In the genomic region with DNA sequence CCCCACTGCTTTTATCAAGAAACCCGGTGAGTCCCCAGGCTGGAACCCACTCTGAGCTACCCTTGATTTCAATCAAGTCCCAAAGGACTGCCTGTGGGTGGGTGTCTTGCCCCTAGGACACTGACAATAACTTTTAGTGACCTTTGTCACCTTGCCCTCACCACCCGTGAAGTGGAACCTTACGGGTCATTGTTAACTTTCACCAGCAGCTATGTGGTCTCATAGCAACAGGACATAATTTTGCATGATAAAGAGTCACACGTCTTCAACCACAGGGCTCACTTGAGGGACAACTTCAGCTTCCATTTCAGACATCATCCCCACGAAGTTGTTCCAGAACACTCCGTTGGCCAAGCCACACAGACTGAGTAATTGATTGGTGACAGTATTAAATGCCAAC, we compare ENCODE assay signal across 30 mouse cellular contexts. TPM values are rescaled to one million over a fixed set of nuclear protein-coding genes. Genes with fewer than 3 reads are reported as not detected.
"Had no signal": no experiment of that assay in that cellular context is flagged by ENCODE, and none has a peak within 500 bp of the region (broad histone marks: within the 10 kb centered on the region; RNA-seq: fewer than 3 reads in every experiment).

No protein-coding gene starts in this region.

- H3K36me3 ChIP-seq: heart, embryonic 13.5 days; heart, embryonic 15.5 days; hindbrain, embryonic 12.5 days; kidney, embryonic 15.5 days; limb, embryonic 10.5 days; limb, embryonic 12.5 days; liver, embryonic 13.5 days; liver, embryonic 15.5 days had no signal

- H3K4me1 ChIP-seq: liver, embryonic 13.5 days; liver, embryonic 15.5 days had no signal

- H3K4me2 ChIP-seq: heart, embryonic 11.5 days; heart, embryonic 13.5 days; heart, embryonic 15.5 days; hindbrain, embryonic 12.5 days; hindbrain, embryonic 14.5 days; kidney, embryonic 15.5 days; limb, embryonic 12.5 days; liver, embryonic 11.5 days; liver, embryonic 13.5 days; liver, embryonic 15.5 days had no signal

- H3K9ac ChIP-seq: heart, embryonic 13.5 days; heart, embryonic 15.5 days; hindbrain, embryonic 12.5 days; hindbrain, embryonic 14.5 days; kidney, embryonic 15.5 days; limb, embryonic 12.5 days; liver, embryonic 13.5 days; liver, embryonic 15.5 days had no signal

- H3K4me3 ChIP-seq: heart, adult 2 months; heart, embryonic 13.5 days; heart, embryonic 15.5 days; hindbrain, embryonic 12.5 days; kidney, embryonic 15.5 days; left cerebral cortex, adult 2 months; limb, embryonic 10.5 days; limb, embryonic 12.5 days; liver, embryonic 13.5 days; liver, embryonic 15.5 days had no signal

- H3K27ac ChIP-seq: heart, adult 2 months; heart, embryonic 13.5 days; heart, embryonic 15.5 days; hindbrain, embryonic 12.5 days; hindbrain, embryonic 14.5 days; kidney, embryonic 15.5 days; kidney, postnatal 0 days; left cerebral cortex, adult 2 months; limb, embryonic 10.5 days; limb, embryonic 12.5 days; liver, embryonic 13.5 days; liver, embryonic 15.5 days had no signal

- ATAC-seq: hindbrain, embryonic 16.5 days; intestine, embryonic 16.5 days had no signal

- DNase-seq: gastrocnemius, postnatal 14 days; gastrocnemius, postnatal 36 days; heart, adult 11 months; heart, adult 2 months; heart, postnatal 14 days; heart, postnatal 36 days; kidney, adult 11 months; kidney, adult 2 months; kidney, adult 9 months; kidney, postnatal 14 days; kidney, postnatal 36 days; layer of hippocampus, adult 9-11 months; layer of hippocampus, postnatal 36 days; liver; liver, embryonic 13.5 days had no signal

- H3K9me3 ChIP-seq: limb, embryonic 10.5 days; liver, embryonic 15.5 days had no signal

RNA-seq across cellular contexts. Expression of gene Lgi2, which starts 4.5 kb away (rescaled TPM):
- total RNA-seq: hematopoietic stem cell, adult 5-6 weeks had no signal
